Mouse (Mus musculus): Measurements from ENCODE around the gene Tssk3. TPM values are rescaled to one million over a fixed set of nuclear protein-coding genes. Genes with fewer than 3 reads are reported as not detected.
"Not testable (repeated sequence)": the region's sequence is repeated elsewhere in the genome, so short reads cannot be mapped to it uniquely, and the experiment has no call there.

Gene Tssk3
- total RNA-seq (2015) (not detected in 2 replicates), total RNA-seq (2017) (not detected in 2 replicates)

DNA sequence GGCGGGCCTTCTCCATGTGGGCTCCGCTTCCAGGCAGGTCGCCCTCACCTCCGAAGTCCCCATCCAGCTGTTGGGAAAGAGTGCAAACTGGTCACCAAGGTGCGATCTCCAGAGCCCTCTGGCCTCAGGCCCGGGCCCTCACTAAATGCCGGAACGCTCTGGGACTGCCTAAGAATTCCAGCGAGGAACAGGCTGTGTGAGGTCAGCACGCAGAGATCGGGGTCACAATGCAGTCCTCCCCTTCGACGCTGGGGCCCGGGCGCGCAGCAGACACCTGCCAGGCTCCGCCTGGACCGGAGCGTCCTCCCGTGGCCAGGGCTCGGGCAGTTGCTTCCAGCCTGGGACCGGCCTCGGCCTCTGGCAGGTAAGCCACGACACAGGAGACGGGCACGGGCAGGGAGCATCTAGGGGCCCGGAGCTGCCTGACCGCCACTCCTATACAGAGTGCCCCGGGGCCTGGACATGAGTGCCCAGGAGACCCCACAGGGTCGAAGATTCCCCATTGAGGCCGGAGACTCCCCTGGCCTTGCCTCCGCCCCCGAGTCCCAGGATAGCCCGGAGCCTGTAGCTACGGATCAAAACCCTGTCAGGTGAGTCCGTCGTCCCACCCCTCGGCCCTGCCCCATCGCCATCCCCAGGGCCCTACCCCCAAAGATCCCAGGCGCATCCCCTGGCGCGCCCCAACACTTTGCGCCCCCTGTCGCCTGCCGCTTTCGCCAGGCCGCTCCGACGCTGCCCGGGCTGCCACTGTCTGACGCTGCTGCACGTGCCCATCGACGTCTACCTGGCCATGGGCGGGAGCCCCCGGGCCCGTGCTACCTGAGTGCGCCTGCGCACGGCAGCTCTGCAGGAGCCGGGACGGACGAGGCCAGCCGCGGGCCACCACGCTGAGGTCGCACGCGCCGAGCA, at the start of gene Tssk3, which contains the start of gene Fam229a:
Tssk3 (minus strand) TSS at position 51 of the 909 bp plus-strand sequence.
Fam229a (plus strand) TSS at position 219 of the 909 bp plus-strand sequence.
- ATAC-seq (replicated peaks; ENCODE audit: poor library complexity) = no peak; the same call in 1 of the 2 replicates

DNA sequence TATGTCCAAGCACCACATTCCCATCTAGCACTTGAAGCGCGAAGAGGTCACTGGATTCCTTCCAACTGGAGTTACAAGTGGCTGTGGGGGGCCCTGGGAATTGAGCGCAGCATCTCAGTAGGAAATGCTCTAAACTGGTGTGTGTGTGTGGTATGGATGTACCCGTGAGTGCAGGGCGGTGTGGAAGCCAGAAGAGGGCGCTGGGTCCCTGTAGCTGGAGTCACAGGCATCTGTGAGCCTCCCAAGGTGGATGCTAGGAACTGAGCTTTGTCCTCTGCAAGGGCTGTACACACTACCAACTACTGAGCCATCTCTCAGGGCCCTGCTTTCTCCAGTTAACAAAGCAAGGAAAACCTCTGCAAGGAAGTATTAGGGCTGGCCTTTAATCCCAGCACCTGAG, 49.2 kb upstream of the Tssk3 start:
- ATAC-seq (replicated peaks; ENCODE audit: poor library complexity) = peak; percentile 50

DNA sequence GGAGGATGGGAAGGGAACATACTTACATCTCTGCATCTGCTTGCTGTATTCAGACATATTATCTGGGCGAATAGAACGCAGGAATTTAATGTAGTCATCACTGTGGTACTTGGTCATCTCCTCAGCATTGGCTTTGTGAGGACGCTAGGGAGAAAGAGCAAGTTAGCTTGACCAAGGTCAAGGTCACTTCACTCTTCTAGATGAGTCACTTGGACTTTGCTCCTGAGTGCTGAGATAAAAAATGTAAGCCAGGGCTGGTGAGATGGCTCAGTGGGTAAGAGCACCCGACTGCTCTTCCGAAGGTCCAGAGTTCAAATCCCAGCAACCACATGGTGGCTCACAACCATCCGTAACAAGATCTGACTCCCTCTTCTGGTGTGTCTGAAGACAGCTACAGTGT, 38.1 kb upstream of the Tssk3 start:
- ATAC-seq (replicated peaks; ENCODE audit: poor library complexity) = not testable (repeated sequence)

DNA sequence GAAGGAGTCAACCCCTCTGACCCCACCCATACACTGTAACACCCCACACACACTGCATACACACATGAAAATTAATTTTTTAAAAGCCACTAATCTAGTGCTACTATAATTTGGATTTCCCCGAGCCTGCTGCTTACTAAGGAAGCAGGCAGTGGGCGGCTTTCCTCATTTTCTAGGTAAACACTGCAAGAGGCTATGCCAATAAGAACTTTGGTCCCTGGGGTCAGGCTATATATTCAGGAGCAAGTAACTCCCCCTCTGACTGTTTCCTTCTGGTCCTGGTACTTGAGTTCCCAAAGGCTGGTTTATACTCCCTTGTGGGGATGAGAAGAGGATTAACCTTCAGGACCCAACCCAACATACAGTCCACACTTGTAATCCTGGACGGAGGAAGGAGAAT, 35.1 kb upstream of the Tssk3 start:
- ATAC-seq (replicated peaks; ENCODE audit: poor library complexity) = no peak

DNA sequence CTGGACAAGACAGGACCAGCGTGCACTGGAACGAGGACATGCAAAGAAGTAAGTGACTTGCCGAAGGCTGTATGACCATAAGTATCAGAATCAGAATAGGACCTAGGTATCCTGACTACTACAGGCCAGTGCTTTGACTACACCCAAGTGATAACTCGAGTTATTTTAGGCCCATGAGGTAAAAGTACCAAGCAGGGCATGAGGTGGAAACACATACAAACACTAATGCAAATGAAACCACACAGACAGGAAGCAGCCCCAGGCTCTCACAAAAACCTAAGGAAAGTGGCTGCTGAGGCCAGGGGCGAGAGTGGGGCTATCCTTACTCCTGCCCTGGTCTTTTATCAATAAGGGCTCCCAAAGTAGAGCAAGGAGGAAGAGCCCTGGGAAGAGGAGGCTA, 34.5 kb upstream of the Tssk3 start:
- ATAC-seq (replicated peaks; ENCODE audit: poor library complexity) = no peak

DNA sequence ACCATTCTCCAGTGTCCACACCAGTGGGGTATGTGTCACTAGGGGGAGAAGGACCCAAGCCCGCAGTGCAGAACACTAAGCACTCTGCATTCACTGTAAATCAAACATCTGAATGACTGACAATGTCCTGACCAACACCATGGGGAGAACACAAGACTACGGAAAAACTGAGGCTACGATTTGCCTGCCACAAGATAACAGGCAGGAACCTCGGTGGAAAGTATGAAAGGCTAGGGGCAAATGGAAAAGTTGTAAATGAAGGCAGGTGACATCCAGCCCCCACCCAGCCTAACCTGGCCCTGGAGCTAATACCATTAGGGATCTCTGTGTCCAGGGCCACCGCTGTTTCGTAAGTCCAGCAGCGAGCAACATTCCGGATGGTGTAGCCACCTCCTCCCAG, 27.7 kb upstream of the Tssk3 start:
- ATAC-seq (replicated peaks; ENCODE audit: poor library complexity) = no peak

DNA sequence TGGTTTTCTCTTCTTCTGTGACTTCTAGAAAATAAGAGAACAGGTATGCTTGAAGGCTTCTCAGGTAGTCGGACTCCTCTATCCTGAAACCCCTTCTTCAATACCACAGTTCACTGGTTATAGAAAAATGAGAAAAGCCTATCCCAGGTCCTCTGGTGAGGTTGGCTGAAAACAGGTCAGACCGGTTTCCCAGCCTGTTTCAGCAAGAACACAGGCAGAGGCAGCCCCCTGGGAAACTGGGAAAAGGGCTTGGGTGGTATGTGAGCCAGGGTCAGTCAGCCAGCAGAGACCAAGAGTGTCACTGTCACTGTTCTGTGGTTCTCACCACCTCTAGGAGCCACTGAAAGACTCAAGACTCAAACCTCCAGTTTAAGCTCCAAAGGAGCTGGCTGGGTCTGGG, 26.1 kb upstream of the Tssk3 start:
- ATAC-seq (replicated peaks; ENCODE audit: poor library complexity) = no peak

DNA sequence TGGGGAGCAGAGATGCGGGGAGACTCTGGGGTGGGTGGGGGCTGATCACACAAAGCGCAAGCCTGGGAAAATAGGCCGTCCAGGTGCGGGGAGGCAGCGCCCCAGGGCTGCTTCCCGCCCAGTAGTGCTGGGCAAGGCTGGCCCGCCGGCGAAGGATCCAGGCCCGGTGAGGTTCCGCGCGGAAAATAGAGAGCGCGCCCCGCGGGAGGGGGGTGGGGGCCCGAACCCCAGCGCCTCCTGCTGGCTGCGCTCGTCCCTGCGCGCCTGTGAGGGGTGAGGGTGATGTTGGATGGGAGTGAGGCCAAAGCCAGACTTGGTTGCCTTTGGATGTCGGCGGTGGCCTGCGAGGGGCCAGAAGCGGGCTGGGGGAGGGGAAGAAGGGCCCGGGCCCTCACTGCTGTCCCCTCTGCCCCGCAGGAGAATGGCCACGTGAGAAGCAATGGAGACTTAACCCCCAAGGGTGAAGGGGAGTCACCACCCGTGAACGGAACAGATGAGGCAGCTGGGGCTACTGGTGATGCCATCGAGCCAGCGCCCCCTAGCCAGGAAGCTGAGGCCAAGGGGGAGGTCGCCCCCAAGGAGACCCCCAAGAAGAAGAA, 23.6 kb upstream of the Tssk3 start:
- peak; percentile 68 for ATAC-seq (replicated peaks; ENCODE audit: poor library complexity)

DNA sequence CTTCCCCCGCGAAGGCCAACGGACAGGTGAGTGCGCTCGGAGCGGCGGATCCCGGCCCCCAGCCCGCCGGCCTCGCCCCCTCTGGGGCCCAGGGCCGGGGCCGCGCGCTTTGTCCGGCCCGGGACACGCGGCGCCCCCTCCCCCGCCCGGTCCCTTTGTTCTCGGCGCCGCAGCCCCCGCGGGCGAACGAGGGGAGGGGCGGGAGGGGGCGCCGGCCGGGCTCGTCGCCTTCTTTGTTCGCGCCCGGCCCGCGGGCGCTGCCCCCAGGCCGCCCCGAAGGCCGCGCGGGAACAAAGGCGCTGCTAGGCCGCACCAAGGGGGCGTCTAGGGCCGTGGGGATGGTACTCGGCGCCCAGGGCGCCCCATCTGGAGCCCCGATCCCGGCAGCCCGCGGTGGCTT, 23.1 kb upstream of the Tssk3 start:
- ATAC-seq (replicated peaks; ENCODE audit: poor library complexity) = no peak

DNA sequence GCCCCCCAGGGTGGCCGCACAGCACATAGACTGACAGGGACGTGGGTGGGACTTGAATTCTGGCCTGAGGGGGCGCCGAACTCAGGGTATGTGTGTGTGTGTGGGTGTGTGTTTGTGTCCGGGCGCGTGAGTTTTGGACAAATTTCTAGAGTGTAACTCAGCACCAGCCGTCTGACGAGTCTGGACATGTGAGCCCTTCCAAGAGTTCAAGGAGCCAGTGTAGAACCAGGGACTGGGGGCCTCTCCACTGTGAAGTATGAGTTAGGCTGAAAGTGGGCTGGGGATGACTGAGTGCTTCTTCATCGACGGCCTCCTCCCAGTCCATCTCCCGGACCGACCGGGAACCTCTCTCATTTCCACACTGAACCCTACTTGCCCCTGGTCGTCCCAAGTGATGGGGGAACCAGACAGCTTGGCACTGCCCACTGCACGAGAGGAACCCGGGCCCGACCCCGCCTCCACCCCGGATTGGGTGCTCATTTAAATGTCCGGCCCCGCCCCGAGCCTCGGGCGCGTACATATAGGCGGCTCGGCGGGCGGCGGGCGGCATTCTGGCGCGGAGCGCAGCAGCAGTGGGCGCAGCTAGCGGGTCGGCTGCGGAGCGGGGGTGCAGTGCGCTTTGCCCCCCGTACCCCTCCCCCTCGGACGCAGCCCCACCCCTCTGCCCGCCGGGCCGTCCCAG, 22.4 kb upstream of the Tssk3 start, which contains the start of gene Marcksl1:
Marcksl1 (plus strand) TSS at position 496 of the 682 bp plus-strand sequence.
- ATAC-seq (replicated peaks; ENCODE audit: poor library complexity) = peak; percentile 80

DNA sequence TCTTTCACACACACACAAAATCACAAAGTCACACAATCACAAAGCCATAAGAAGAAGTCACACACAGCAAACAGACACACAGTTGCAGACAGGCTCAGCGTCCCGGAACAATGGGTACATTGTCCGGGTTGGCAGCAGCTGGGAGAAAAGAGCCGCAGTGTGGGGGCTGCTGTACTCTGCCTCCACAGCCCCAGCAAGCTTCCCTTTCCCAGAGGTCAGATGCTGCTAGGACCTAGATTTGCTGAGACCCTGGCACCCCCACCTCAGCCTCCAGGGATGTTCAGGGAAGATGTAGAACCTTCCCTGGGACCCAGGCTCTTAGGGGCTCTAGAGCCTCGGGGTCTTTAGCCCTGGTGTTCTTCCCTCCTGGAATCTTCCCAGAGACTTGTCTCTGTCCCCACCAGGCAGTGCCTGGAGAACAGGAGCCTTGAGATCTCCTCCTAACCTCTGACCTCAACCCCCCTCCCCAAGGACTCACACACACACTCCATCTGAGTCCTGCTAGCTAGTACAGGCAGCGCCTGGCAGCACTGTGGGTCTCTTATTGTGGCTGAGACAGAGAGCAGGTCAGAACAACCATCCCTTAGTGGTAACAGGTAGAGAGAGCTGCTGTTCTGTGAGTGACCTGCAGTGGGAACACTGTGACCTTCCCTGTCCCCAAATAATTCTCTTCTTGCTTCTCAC, 20.7 kb upstream of the Tssk3 start:
- no peak for ATAC-seq (replicated peaks; ENCODE audit: poor library complexity)

DNA sequence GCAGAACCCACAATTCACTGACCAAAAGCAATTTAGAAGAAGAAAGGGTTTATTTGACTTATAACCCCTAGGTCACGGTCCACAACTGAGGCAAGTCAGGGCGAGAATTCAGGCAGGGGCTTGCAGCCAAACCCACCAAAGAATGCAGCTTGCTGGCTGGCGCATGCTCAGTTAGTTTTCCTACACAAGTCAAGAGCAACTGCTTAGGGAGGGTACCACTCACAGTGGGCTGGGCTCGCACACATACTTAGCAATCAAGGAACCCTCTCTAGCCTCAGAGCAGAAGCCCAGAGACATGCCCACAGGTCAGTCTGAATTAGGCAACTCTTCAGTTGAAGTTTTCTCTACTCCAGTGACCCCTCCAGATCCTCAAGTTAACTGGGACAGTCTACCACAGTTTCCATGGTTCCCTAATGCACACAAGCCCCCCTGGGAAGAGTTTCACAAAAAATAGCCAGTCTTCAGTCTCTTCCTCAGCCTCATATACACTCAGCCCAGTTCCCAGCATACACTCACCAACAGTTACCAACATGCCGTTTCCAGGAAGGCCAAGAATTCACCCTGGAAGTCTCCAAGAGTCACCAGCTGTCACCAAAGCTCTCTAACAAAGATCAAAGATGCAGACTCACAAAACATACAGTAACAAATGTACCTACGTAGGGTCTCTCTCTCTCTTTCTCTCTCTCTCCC, 20.0 kb upstream of the Tssk3 start:
- ATAC-seq (replicated peaks; ENCODE audit: poor library complexity) = no peak

DNA sequence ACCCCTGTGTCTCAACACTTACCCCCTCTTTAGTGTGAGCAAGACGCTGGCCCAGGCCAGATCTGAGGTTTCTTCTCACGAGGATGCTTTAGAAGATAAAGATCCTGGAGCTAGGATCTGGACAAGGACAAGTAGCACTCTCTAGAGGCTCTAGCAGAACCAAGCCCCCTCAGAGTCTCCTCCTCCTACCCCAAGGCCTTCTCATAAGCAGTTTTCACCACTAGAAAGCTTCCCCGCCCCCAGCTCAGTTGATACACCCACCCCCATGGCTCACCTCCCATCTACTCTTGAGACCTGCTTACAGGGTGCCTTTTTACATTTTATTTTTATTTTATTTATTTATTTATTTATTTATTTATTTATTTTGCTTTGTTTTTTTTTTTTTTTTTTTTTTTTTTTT, 18.8 kb upstream of the Tssk3 start:
- ATAC-seq (replicated peaks; ENCODE audit: poor library complexity) = no peak

DNA sequence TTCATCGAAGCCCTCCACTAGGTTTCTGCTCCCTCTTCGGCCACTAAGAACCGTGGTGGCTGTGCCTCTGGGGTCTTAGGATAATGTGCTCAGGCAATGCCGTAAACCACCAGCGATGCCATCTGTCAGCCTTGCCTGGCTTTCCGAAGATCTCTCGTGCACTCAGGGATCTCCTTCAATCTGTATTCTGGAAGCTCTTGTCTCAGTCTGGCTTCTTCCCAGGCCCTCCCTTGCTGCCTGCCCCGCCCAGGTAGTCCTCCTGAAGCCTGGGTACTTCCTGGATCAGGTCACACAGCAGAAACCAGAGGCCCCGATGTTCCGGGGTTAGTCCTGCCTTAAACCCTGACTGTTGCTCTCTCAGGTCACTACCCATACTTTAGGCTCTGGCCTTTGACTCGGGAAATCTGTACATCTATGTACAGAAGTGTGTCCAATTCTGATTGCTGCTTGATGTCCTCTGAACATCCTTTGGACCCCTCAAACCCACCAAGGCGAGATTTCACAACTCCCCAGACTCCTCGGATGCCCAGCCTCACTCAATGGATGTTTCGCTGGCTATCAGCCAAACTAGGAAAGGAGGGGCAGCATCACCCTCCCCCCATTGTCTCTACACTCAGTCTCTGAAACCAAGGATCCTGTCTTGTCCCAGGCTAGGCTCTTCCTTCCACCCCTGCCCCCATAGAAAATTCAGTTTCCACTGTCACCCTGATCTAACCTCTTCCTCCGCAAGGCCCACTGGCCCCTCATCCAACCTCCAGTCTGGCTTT, 18.2 kb upstream of the Tssk3 start:
- ATAC-seq (replicated peaks; ENCODE audit: poor library complexity) = no peak

DNA sequence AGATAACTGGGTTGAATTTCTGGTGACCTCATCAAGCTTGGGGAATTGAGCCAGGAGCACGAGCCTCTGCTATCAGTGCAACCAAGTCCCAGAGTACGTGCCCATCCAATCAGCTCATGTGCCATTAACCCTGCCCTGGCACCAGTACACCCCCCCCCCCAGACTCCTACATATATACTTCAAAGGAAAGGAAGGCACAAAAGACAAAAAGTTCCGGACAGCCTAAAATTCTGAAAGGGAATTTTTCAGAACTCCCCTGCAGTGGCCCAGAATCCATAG, 17.4 kb upstream of the Tssk3 start:
- ATAC-seq (replicated peaks; ENCODE audit: poor library complexity) = 0 out of 2 replicates have a peak, but pooled peaks have one; percentile 26

DNA sequence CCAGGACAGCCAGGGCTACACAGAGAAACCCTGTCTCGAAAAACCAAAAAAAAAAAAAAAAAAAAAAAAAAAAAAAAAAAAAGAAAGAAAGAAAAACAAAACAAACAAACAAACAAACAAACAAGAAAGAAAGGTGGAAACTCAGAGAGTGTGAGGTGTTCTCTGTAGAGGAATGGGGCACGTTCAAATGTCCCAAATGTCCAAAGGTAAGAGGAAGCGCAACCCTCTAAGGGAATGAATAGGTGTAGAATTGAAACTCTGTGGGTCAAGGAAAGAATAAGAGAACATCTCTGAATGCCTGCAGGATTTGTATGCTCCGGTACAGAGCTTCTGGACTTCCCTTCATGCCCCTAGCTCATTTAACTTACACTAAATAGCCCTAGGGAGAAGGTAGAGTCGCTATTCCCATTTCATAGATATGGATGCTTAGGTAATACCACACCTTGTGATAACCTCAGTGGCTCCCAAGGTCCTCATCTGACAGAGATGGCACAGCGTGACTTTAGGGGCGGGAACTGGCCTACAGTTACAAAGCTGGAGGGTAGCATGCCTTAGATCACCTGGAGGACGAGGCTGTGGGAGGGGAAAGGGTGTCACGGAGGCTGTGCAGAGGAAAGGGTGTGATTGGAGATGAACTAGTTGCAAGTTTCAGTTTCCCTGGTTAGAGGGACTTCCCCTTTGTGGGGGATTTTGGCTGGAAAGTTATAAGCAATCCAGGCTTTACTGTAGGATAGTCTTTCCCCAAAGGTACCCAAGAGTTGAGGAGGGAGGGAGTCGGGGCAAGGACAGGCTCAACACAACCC, 16.8 kb upstream of the Tssk3 start:
- peak; percentile 40 for ATAC-seq (replicated peaks; ENCODE audit: poor library complexity)

DNA sequence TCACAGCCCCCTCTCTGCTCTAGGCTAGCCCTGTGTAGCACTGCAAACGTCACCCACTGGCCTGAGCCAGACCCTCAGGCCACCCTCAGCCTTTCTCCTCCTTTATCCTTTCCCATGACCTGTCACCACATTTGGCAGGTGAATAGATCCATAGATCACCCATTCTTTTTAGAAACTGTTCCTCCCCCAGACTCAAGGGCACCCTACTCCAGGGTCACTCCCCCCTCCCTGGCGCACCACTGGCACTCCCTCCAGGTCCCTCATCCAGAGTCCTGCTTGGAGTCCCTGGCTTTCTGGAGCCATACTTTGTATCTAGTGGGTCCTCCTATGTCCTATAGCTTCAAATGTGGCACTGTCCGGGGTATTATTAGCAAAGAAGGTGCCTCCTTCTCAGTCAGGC, 14.7 kb upstream of the Tssk3 start:
- no peak for ATAC-seq (replicated peaks; ENCODE audit: poor library complexity)

DNA sequence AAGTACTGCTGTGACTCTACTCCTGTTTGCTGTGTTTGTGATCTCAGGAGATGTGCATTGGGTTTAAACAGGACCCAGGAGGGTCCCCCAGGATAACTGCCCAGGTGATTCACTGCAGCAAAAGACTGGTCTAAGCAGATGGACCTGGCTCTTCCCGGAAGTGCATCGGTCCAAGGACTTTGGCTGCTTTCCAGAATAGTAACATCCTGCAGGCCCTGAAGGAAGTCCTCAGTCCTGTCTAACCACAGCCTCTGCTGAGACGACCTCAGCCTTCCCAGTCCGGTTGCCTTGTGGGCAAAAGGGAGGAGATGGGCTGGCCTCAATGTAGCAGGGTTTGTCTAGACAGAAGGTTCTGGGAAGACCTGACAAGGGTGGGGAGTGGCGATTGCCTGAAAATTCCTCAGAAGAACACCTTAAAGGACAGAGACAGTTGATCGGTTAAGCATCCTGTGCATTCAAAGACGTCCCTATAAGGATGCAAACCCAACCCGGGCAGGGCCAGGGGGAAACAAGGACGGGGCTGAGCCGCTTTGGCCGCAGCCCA, 12.2 kb upstream of the Tssk3 start:
- ATAC-seq (replicated peaks; ENCODE audit: poor library complexity) = no peak

Measured in megakaryocyte progenitor cell, adult 5-6 weeks (primary cell).